Mouse (Mus musculus) thymus, adult 2 months (tissue): ENCODE measurements around the gene Lmtk3. TPM values are rescaled to one million over a fixed set of nuclear protein-coding genes. Genes with fewer than 3 reads are reported as not detected.

Experiments
- DNase-seq: peaks from one replicate; pipeline ENCODE4 v3.0.0; 2021
- H3K27ac ChIP-seq: fragments of 200-500 bp; 2 replicates; pipeline ENCODE4 v1.5.1; 2012; ENCODE audit warnings: low read length, control low read depth; ENCODE audit not compliant: control insufficient read depth, insufficient read depth
- H3K27me3 ChIP-seq: fragments of 200-500 bp; 2 replicates; pipeline ENCODE4 v1.6.1; 2012; ENCODE audit warnings: mild to moderate bottlenecking, low read length, moderate library complexity, mixed read lengths; ENCODE audit not compliant: control insufficient read depth, insufficient read depth
- H3K36me3 ChIP-seq: fragments of 200-500 bp; 2 replicates; pipeline ENCODE4 v1.6.1; 2012; ENCODE audit warnings: mild to moderate bottlenecking, low read length, moderate library complexity; ENCODE audit not compliant: control insufficient read depth, insufficient read depth
- H3K4me1 ChIP-seq: fragments of 200-500 bp; replicated peaks from 2 replicates; pipeline ENCODE4 v1.6.1; 2012; ENCODE audit warnings: low read length; ENCODE audit not compliant: control insufficient read depth, insufficient read depth
- H3K4me3 ChIP-seq: fragments of 200-500 bp; 2 replicates; pipeline ENCODE4 v1.5.1; 2012; ENCODE audit warnings: mild to moderate bottlenecking, low read length, control low read depth, moderate library complexity; ENCODE audit not compliant: control insufficient read depth, insufficient read depth
- CTCF ChIP-seq: fragments of 200-500 bp; IDR thresholded peaks from 2 replicates; pipeline ENCODE4 v1.5.1; 2012; ENCODE audit warnings: mild to moderate bottlenecking, control low read depth, low read length, moderate library complexity, borderline replicate concordance; ENCODE audit not compliant: control insufficient read depth, poor library complexity, insufficient read depth; ENCODE audit errors: extremely low read depth
- POLR2A ChIP-seq: fragments of 200-500 bp; IDR thresholded peaks from 2 replicates; pipeline ENCODE4 v1.6.1; 2012; ENCODE audit warnings: mild to moderate bottlenecking, low read length, control low read depth, moderate library complexity; ENCODE audit not compliant: control insufficient read depth, poor library complexity, insufficient read depth; ENCODE audit errors: extremely low read depth
- WGBS: fragments of 180-500 bp; shearing (Covaris S2); methylation state at CpG from one replicate; pipeline ENCODE4 v1.1.7; 2018; 5-methylcytosine and 5-hydroxymethylcytosine counted together
- polyA plus RNA-seq: library from polyadenylated mRNA; depleted of rRNA; stranded (reverse); fragments of >200 nt; gene quantifications from 2 replicates; pipeline ENCODE4 v1.2.3, GENCODE M21; 2012

Gene Lmtk3
- polyA plus RNA-seq, 1 experiment: 1.2 TPM

DNA sequence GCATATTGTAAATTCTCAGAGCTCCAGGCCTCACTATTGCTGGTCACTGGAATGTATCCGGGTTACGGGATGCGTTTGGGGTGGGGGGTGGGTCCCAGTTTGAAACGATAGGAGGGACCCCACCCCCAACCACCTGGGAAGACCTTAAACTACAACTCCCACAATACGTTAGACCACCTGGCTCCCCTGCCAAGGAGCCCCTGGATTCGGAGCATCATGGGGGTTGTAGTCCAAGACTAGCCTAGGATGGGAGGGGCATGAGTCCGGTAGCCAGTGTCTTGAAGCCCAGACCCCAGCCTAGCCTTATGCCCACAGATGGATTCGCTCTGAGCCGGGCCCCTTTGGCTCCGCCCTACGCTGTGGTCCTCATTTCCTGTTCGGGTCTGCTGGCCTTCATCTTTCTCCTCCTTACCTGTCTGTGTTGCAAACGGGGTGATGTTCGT is 2.6 kb downstream of the Lmtk3 start:
- Histone ChIP-seq H3K4me1 (peaks cover 19% of the 10 kb centered on the region), H3K36me3 (no peaks in the 10 kb centered on the region), H3K27ac (no peak overlapping the region), H3K4me3 (no peak overlapping the region), H3K27me3 (peaks cover 10% of the 10 kb centered on the region; the same call in 1 of the 2 replicates)
- 12% methylated on average over 14 of the region's 14 CpGs for WGBS
- TF ChIP-seq POLR2A: no peak
- no peak for TF ChIP-seq CTCF
- DNase-seq: no peak

DNA sequence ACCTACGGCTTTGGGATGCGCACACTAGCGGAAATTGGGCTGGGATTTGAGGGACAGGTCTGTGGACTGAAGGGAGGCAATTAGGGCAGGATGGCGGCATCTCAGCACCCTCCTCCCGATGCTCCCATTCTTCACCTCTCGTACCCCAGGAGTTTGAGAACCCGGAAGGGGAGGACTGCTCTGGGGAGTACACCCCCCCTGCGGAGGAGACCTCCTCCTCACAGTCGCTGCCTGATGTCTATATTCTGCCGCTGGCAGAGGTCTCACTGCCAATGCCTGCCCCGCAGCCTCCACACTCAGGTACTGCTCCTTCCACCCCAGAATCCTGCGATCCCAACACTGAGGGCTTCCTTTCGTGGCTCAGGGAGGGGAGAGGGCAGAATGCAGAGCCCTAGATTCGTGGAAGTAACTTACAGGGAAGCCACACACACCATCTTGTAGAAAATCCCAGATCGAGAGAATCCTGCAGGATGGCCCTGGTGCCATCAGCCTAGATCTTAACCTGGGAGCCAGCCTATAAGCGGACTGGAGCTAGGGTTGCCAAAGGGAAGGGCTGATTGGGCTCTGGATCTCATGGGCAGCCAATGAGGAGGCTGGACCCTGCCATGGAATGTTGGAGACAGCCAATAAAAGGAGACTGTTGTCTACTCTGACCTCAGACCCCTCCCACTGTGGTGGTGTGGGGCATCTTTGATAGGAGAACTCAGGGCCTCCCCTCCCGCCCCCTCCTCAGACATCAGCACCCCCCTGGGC is 3.3 kb downstream of the Lmtk3 start:
- 32% methylated on average over 17 of the region's 17 CpGs for WGBS
- Histone ChIP-seq H3K4me3 (no peak overlapping the region), H3K27ac (no peak overlapping the region), H3K36me3 (no peaks in the 10 kb centered on the region), H3K4me1 (peaks cover 21% of the 10 kb centered on the region), H3K27me3 (peaks cover 10% of the 10 kb centered on the region; the same call in 1 of the 2 replicates)
- TF ChIP-seq CTCF (no peak), POLR2A (no peak)
- DNase-seq: no peak

DNA sequence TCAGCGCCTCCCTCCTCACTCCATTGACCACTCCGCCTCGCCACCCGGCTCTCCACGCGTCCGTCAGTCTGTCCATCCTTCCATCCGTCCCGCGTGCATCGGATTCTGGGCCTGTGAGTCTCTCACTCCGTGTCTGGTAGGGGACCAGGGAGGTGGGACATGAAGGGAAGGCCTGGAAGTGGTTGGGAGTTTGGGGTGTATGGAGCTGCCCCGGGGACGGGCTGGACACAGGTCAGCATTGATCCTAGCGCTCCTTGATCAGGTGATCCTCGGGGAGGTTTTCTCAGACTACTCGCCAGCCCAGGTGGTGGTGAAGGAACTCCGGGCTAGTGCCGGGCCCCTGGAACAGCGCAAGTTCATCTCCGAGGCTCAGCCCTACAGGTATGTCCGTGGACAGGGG is 4.1 kb downstream of the Lmtk3 start:
- H3K36me3 ChIP-seq: no peaks in the 10 kb centered on the region
- H3K27ac ChIP-seq: no peak overlapping the region
- 92% methylated on average over 22 of the region's 22 CpGs for WGBS
- H3K4me1 ChIP-seq: peaks cover 22% of the 10 kb centered on the region
- DNase-seq: no peak
- H3K27me3 ChIP-seq: peaks cover 10% of the 10 kb centered on the region; the same call in 1 of the 2 replicates
- no peak for TF ChIP-seq POLR2A
- TF ChIP-seq CTCF: no peak
- H3K4me3 ChIP-seq: no peak overlapping the region

DNA sequence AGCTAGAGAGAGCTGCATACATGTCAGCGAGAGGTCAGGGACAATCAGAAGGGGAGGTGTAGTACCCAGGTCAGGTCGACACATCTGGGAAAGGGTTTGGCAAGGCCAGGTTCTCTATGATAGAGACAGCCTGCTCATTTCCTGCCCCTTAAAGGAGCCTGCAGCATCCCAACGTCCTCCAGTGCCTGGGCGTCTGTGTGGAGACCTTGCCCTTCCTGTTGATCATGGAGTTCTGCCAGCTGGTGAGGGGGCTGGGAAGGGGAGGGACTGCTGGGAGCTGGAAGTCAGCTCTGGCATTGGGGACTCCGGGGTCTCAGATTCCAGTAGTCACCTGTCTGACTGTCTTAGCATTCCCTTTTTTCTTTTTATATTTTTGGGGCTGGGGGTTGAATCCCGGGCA is 7.2 kb downstream of the Lmtk3 start:
- TF ChIP-seq POLR2A (no peak), CTCF (no peak)
- Histone ChIP-seq H3K4me1 (peaks cover 12% of the 10 kb centered on the region; the same call in 1 of the 2 replicates), H3K4me3 (no peak overlapping the region), H3K27me3 (peaks cover 5% of the 10 kb centered on the region; the same call in 1 of the 2 replicates), H3K36me3 (no peaks in the 10 kb centered on the region), H3K27ac (no peak overlapping the region)
- no peak for DNase-seq
- WGBS: 57% methylated on average over 6 of the region's 6 CpGs

- WGBS: 79% methylated on average over 17 of the region's 17 CpGs
- no peaks in the 10 kb centered on the region for H3K36me3 ChIP-seq
- H3K27me3 ChIP-seq: no peaks in the 10 kb centered on the region; the same call in 1 of the 2 replicates
- DNase-seq: no peak
- no peak overlapping the region for H3K27ac ChIP-seq
- 0 out of 2 replicates have a peak, but pooled peaks cover 3% of the 10 kb centered on the region for H3K4me1 ChIP-seq
- no peak overlapping the region for H3K4me3 ChIP-seq
- TF ChIP-seq POLR2A (no peak), CTCF (no peak)
These were observed 8.4 kb downstream of the Lmtk3 start for GRCm38 (mm10) chr7:45791756-45792490.

DNA sequence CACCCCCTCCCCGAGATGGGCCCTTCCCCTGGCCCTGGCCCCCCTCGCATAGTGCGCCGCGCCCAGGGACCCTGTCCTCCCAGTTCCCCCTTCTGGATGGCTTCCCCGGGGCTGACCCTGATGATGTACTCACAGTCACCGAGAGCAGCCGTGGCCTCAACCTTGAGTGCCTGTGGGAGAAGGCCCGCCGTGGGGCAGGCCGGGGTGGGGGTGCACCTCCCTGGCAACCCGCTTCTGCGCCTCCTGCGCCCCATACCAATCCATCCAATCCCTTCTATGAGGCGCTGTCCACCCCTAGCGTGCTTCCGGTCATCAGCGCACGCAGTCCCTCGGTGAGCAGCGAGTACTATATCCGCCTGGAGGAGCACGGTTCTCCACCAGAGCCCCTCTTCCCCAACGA is 9.7 kb downstream of the Lmtk3 start:
- WGBS: 84% methylated on average over 24 of the region's 24 CpGs
- Histone ChIP-seq H3K36me3 (no peaks in the 10 kb centered on the region), H3K27ac (no peak overlapping the region), H3K4me1 (peaks cover 7% of the 10 kb centered on the region), H3K27me3 (peaks cover 12% of the 10 kb centered on the region; the same call in 1 of the 2 replicates), H3K4me3 (no peak overlapping the region)
- DNase-seq: no peak
- TF ChIP-seq POLR2A: no peak
- TF ChIP-seq CTCF: no peak
